Mouse (Mus musculus) stomach, embryonic 16.5 days (tissue): ENCODE measurements around the gene Mtch1. TPM values are rescaled to one million over a fixed set of nuclear protein-coding genes. Genes with fewer than 3 reads are reported as not detected.
"Not testable (repeated sequence)": the region's sequence is repeated elsewhere in the genome, so short reads cannot be mapped to it uniquely, and the experiment has no call there.

Experiments used
- ATAC-seq: fragments of 200-750 bp; cut with Nextera tagmentation; 2 replicates; pipeline ENCODE4 v1.8.0; 2017; ENCODE audit warnings: moderate number of reproducible peaks, moderate TSS enrichment; ENCODE audit not compliant: insufficient read depth, low FRiP score
- H3K27ac ChIP-seq: fragments of 300-500 bp; sonication (generic); 2 replicates; pipeline ENCODE4 v1.5.1; 2014; ENCODE audit warnings: low read length
- H3K27me3 ChIP-seq: fragments of 300-500 bp; sonication (generic); 2 replicates; pipeline ENCODE4 v1.6.1; 2014; ENCODE audit warnings: low read length, control low read depth, mixed read lengths; ENCODE audit not compliant: control insufficient read depth, insufficient read depth
- H3K36me3 ChIP-seq: fragments of 300-500 bp; sonication (generic); 2 replicates; pipeline ENCODE4 v1.6.1; 2014; ENCODE audit warnings: low read length; ENCODE audit not compliant: control insufficient read depth, insufficient read depth
- H3K4me1 ChIP-seq: fragments of 300-500 bp; sonication (generic); 2 replicates; pipeline ENCODE4 v1.6.1; 2014; ENCODE audit warnings: low read length, control low read depth, mixed read lengths; ENCODE audit not compliant: control insufficient read depth, insufficient read depth
- H3K4me2 ChIP-seq: fragments of 300-500 bp; sonication (generic); 2 replicates; pipeline ENCODE4 v1.6.1; 2014; ENCODE audit warnings: low read depth, low read length, mixed read lengths
- H3K4me3 ChIP-seq: fragments of 300-500 bp; sonication (generic); replicated peaks from 2 replicates; pipeline ENCODE4 v1.5.1; 2014; ENCODE audit warnings: mild to moderate bottlenecking, low read length
- H3K9ac ChIP-seq: fragments of 300-500 bp; sonication (generic); 2 replicates; pipeline ENCODE4 v1.6.1; 2014; ENCODE audit warnings: low read length
- H3K9me3 ChIP-seq: fragments of 300-500 bp; sonication (generic); replicated peaks from 2 replicates; pipeline ENCODE4 v1.6.1; 2016; ENCODE audit warnings: low read length, control low read depth; ENCODE audit not compliant: control insufficient read depth
- WGBS: fragments of 180-500 bp; shearing (Covaris S2); extraction: QIAGEN DNeasy Blood & Tissue Kit; methylation state at CpG from one replicate; pipeline ENCODE4 v1.1.7; 2014; 5-methylcytosine and 5-hydroxymethylcytosine counted together
- polyA plus RNA-seq: library from polyadenylated mRNA; unstranded; fragments of >200 nt; fragmentation: Nextera tagmentation; extraction: Ambion mirVana; gene quantifications from 2 replicates; pipeline ENCODE4 v1.2.1, GENCODE M21; 2015

The Mtch1 gene
- polyA plus RNA-seq, 1 experiment from 2014 or later: 102 TPM

DNA sequence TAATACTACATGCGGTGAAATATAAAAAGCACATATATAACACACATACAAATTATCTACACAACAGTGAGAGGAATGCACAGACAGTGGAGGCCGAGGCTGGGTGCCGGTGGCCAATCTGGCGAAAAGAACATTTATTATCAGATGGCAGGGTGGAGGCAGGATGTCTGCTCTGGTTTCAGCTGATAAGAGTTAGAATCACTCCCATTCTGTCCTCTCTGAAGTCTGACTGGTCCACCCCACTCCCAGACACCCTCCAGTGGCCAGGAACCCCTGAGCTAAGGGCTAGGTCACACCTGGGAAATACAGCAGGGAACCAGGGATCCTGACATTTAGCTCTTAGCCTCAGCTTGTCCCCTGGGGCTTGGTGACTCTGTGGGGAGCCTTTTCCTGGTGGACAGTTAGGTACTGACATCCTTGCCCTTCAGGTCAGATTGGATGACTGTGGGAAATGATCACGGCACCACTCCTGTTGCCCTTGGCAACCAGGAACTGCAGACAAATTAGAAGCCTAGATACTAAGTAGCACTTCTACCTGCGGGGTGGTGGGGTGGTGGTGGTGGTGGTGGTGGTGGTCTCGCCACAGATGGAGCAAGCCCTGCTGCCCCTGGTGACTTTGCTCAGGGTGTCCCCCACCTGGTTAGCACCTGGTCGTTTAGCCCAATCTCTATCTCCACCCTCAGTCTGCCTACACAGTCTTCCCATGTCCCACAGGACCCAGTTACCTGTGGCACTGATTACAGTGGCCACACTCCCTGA, 27.7 kb downstream of the Mtch1 start:
- no peak overlapping the region for H3K9ac ChIP-seq
- H3K4me2 ChIP-seq: no peak overlapping the region
- no peak for ATAC-seq
- no peak overlapping the region for H3K4me3 ChIP-seq
- H3K36me3 ChIP-seq: no peaks in the 10 kb centered on the region
- H3K4me1 ChIP-seq: 0 out of 2 replicates have a peak, but pooled peaks cover 3% of the 10 kb centered on the region
- no peaks in the 10 kb centered on the region for H3K27me3 ChIP-seq
- H3K9me3 ChIP-seq: no peaks in the 10 kb centered on the region
- 55% methylated on average over 8 of the region's 8 CpGs for WGBS
- no peak overlapping the region for H3K27ac ChIP-seq

DNA sequence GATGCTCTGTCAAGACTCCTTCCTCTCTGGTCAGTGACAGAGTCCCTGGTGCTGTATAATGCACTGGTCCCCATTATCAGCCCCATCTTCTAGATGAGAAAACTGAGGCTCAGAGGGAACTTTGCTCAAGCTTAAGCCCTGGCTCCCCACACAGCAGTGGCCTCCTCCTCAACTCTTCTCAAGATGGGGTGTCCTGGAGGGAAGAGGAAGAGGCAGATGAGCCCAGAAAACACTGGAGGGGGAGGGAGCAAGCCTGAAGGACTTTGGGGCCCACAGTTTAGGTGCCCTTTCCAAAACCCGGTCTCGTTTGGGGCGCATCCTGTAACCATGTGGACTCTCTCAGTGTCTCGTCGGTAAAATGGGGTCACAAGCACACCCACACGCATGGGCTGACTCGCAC, 28.3 kb downstream of the Mtch1 start:
- Histone ChIP-seq H3K27me3 (no peaks in the 10 kb centered on the region), H3K9me3 (no peaks in the 10 kb centered on the region), H3K4me2 (no peak overlapping the region), H3K4me3 (no peak overlapping the region), H3K9ac (no peak overlapping the region), H3K4me1 (0 out of 2 replicates have a peak, but pooled peaks cover 3% of the 10 kb centered on the region), H3K27ac (no peak overlapping the region), H3K36me3 (no peaks in the 10 kb centered on the region)
- no peak for ATAC-seq
- 80% methylated on average over 7 of the region's 7 CpGs for WGBS

DNA sequence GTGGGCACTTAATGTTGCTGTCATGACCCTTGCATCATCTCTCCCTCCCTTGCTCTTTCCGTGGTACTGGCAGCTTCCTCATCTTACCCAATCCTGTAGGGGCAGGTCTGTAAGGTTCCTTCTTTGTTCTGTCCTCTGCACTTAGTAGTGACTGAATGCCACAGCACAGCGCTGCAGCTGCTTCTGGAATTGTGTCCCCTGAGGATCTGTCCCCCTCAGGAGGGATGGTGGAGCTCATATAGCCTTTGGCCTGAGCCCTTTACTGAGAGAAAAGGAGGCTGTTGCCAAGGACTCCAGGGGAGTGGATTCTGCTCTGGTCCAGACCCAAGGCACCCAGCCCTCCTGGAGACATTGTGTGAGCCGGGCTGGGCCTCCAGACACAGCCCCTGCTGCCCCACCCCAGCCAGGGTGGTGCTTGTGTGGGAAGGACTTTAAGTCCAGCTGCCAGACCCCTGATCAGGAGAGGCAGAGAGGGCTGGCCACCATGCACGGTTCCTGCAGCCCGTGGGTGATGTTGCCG, 28.9 kb downstream of the Mtch1 start:
- no peak overlapping the region for H3K4me2 ChIP-seq
- H3K27me3 ChIP-seq: no peaks in the 10 kb centered on the region
- 0 out of 2 replicates have a peak overlapping the region, but pooled peaks have one; percentile 11 for H3K9ac ChIP-seq
- H3K36me3 ChIP-seq: no peaks in the 10 kb centered on the region
- no peak overlapping the region for H3K27ac ChIP-seq
- 44% methylated on average over 6 of the region's 6 CpGs for WGBS
- H3K4me3 ChIP-seq: no peak overlapping the region
- H3K4me1 ChIP-seq: 0 out of 2 replicates have a peak, but pooled peaks cover 3% of the 10 kb centered on the region
- ATAC-seq: no peak
- no peaks in the 10 kb centered on the region for H3K9me3 ChIP-seq

DNA sequence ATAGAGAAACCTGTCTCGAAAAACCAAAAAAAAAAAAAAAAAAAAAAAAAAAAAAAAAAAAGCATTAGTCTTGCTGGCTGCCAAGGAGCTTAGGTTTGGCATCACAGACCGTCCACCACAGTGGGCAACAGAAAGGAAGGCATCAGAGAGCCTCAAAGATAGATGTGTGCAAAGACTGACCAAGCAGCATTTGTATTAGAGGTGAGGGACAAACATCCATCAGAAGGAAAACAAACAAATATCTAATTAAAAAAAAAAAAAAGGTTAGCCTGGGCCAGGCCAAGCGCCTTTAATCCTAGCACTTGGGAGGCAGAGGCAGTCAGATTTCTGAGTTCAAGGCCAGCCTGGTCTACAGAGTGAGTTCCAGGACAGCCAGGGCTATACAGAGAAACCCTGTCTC, 30.4 kb downstream of the Mtch1 start, which contains the start of gene Pi16:
TSS of gene Pi16 (plus strand) at position 301 of the 400 bp plus-strand sequence.
- 91% methylated on average over 3 of the region's 3 CpGs for WGBS
- H3K9me3 ChIP-seq, H3K36me3 ChIP-seq, ATAC-seq, H3K4me3 ChIP-seq, H3K4me1 ChIP-seq, H3K27me3 ChIP-seq, H3K4me2 ChIP-seq, H3K9ac ChIP-seq: not testable (repeated sequence)
- peak within 1 kb of the TSS; percentile 16; the same call in 1 of the 2 replicates for H3K27ac ChIP-seq

DNA sequence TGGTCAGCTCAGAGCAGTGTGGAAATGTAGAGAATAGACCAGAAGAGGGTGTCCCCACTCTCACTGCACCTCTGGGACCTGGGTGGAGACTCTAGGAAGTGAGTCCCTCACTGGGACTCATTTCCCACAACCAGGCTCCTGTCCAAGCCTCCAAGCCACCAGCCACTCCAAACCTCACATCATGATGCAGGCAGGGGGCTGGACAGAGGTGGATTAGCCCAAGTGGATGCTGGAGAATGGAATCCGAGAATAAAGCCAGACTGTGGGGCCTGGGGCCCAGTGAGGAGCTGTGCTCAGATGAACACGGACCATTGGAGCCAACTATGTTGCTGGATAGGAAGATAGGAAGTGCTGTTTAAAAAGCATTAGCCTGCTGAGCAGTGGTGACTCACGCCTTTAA, 30.8 kb downstream of the Mtch1 start:
- H3K9ac ChIP-seq: no peak overlapping the region
- ATAC-seq: no peak
- no peaks in the 10 kb centered on the region for H3K9me3 ChIP-seq
- H3K27me3 ChIP-seq: no peaks in the 10 kb centered on the region
- no peak overlapping the region for H3K4me2 ChIP-seq
- 61% methylated on average over 3 of the region's 3 CpGs for WGBS
- H3K36me3 ChIP-seq: no peaks in the 10 kb centered on the region
- H3K4me3 ChIP-seq: no peak overlapping the region
- no peak overlapping the region; the same call in 1 of the 2 replicates for H3K27ac ChIP-seq
- no peaks in the 10 kb centered on the region for H3K4me1 ChIP-seq

DNA sequence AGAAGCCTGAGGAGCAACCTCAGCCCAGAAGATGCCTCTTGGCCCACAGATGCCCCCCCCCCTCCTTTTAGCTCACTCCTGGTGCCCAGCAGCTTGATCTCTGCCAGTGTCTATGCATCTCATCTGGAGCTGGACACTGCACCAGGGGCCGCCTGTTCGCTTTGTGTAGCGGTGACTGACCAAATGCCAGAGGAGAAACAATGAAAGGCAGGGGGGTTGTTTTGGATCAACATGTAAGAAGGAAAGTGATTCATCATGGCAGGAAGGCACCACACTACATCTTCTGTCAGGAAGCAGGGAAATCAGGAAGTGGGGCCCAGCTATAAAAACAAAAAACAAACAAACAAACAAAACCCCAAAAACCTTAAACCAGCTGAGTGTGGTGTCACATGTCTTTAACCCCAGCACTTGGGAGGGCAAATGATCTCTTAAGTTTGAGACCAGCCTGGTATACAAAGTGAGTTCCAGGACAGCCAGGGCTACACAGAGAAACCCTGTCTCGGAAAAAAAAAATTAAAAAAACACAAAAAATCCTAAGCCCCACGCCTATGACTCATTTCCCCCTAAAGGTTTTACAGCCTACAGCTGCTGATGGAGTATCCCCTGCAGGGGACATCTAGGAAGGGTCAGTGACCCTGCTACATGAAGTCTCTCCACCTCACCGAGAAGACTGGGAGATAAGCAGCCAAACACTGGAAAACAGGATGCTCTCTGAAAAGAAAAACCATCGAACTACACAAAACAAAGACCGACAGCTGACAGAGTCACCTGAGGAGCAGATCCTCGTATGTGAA, 31.9 kb downstream of the Mtch1 start:
- Histone ChIP-seq H3K4me2 (no peak overlapping the region), H3K4me3 (no peak overlapping the region), H3K36me3 (no peaks in the 10 kb centered on the region), H3K9me3 (no peaks in the 10 kb centered on the region), H3K27ac (no peak overlapping the region), H3K27me3 (no peaks in the 10 kb centered on the region), H3K9ac (no peak overlapping the region), H3K4me1 (no peaks in the 10 kb centered on the region)
- WGBS: 51% methylated on average over 9 of the region's 9 CpGs
- no peak for ATAC-seq

DNA sequence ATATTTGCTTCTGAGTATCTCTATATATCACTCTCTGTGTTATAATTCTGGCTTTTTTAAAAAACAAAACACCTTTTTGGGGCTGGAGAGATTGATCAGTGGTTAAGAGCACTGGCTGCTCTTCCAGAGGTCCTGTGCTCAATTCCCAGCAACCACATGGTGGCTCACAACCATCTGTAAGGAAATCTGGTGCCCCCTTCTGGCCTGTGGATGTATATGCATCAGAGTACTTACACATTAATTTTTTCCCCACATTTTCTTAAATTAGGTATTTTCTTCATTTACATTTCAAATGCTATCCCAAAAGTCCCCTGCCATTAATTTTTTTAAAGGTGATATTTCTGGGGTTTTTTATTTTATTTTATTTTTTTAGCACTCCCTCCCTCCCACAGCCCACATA, 34.4 kb downstream of the Mtch1 start:
- Histone ChIP-seq H3K27ac (no peak overlapping the region), H3K4me1 (no peaks in the 10 kb centered on the region), H3K4me2 (no peak overlapping the region), H3K4me3 (no peak overlapping the region), H3K36me3 (no peaks in the 10 kb centered on the region), H3K9me3 (no peaks in the 10 kb centered on the region), H3K27me3 (no peaks in the 10 kb centered on the region), H3K9ac (no peak overlapping the region)
- no peak for ATAC-seq

DNA sequence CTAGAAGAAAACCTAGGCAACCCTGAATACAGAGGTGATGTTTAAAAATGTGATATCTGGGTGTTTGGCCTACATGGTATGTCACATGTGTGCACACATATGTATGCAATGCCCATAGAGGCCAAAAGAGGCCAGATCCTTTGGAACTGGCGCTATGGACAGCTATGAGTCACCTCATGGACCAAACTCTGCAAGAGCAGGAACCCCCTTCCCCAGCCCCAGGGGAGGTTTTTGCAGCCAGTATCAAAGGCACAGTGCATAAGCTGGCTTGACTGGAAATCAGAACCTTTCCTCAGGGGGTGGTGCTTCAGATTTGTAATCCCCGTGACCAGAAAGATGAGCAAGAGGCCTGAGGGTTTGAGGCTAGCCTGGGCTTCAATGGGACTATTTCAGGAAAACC, 35.7 kb downstream of the Mtch1 start:
- H3K9ac ChIP-seq: no peak overlapping the region
- 91% methylated on average over 2 of the region's 2 CpGs for WGBS

DNA sequence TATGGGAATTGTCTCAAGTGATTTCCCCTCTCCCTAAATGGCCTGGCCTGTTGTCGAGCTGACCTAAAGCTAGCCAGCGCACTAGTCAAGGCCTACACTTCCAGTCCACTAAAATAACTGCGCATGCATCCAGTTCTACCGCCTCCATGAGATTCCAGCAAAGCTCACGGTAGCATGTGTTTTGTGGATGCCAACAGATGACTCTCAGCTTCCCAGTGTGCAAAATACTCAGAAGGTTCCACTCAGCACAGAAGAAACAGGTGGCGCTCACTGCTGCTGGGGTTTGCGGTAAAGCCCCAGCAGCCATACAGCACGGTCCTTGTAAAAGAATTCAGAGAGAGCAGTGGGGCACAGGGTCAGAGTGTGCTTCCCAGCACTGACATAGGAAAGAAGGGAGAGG, 36.1 kb downstream of the Mtch1 start:
- Histone ChIP-seq H3K36me3 (no peaks in the 10 kb centered on the region), H3K4me3 (no peak overlapping the region), H3K4me2 (no peak overlapping the region), H3K9me3 (no peaks in the 10 kb centered on the region), H3K27me3 (no peaks in the 10 kb centered on the region), H3K27ac (no peak overlapping the region), H3K9ac (no peak overlapping the region), H3K4me1 (peaks cover 3% of the 10 kb centered on the region)
- WGBS: 88% methylated on average over 8 of the region's 8 CpGs
- no peak for ATAC-seq

More for the DNA sequence above, 35.7 kb downstream of the Mtch1 start:
- H3K36me3 ChIP-seq: no peaks in the 10 kb centered on the region
- no peak overlapping the region for H3K27ac ChIP-seq
- H3K4me2 ChIP-seq: no peak overlapping the region
- no peak for ATAC-seq
- peaks cover 2% of the 10 kb centered on the region for H3K4me1 ChIP-seq
- no peaks in the 10 kb centered on the region for H3K9me3 ChIP-seq
- H3K27me3 ChIP-seq: no peaks in the 10 kb centered on the region
- H3K4me3 ChIP-seq: no peak overlapping the region
